Mouse (Mus musculus) urinary bladder, postnatal 25 days (tissue): ENCODE measurements at regions not wholly inside any gene's neighbourhood (a gene's known extent, or its start where the extent isn't known, plus 50 kb on each side); places are given as distances from the start of the nearest gene placed in this dataset.

ENCODE experiments used
- DNase-seq: peaks from one replicate; pipeline ENCODE4 v3.0.0; 2022; ENCODE audit warnings: low spot score

DNA sequence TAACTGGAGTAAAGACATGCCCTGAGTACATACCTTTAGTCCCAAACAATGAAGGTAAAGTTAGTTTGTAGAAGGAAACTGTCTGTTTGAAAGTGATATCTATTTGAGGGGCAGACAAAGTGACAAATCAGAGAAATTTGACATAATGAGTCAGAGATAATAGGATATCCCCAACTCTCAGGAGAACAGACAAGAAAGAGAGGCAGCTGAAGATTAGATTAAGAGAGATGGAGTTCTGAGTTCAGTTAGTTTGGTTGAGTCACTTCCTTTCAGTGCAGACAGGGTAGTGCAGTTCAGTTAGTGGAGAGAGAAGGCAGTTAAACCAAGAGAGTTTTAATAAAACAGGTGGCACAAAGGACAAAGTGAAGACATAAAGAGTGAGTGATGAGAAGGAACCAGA is 477.4 kb upstream of the Diaph2 start:
- no peak for DNase-seq

DNA sequence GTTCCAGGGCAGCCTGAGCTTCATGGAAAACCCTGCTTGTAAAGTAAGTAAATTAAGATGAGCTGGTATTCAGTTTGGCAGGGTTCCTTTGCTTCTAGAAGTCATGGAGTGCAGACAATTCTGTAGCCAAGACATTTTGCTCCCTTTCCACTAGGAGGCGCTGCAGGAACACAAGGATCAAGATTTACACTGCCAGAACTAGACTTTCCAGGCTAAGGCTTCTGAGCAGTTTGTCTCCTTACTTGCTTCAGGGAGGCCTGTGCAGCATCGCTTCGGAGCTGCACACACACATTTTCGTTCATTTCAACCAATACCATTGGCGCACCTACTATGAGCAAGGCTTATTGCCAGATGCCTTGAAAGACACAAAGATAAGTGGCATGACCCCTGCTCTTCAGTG is 445.6 kb upstream of the Diaph2 start:
- peak; percentile 31 for DNase-seq

- DNase-seq = no peak
Observed at GRCm38 (mm10) chrX:129309380-129309779, 440.2 kb upstream of the Diaph2 start.

DNA sequence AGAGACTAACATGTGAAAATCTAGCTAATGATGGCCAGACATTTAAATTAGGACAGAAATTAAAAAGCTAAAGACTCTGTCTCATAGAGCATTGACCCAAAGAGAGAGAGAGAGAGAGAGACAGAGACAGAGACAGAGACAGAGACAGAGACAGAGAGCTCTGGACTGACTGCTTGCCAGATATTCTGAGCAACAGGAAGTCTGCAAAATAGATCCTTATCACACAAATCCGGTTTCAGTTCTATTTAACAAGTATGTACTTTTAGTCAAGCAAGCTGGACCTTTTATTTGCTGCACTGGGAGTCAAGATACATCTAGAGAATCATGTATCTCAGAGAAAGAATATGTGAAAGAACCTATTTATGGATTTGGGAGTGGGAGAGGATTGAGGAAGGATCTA is 420.1 kb upstream of the Diaph2 start:
- DNase-seq = no peak

GRCm38 (mm10) chrX:129332810-129333209 is 416.7 kb upstream of the Diaph2 start:
- no peak for DNase-seq
